20 mouse cellular contexts compared by ENCODE assay signal in the genomic region with DNA sequence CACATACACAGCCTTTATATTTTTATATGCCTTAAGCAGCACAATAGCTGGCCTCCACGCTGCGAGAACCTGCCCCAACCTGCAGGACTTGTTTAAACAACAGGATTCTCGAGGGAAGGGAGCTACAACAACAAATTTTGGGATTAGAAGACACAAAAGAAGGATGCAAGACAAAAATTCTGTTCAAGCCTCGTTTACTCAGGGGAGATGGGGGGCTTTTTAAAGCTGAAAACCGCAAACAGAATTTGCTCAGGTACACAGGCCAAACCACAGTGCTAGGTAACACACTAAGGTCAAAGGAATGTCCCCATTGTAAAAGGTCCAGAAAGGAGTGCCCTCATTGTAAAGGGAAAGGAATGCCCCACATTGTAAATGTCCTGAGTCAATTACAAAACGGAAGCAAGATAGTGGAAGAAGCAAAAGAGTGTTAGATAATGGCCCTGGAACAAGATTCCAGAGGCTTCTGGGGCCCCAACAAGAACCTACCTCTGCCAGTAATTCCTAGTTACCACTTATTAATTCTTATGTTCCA. TPM values are rescaled to one million over a fixed set of nuclear protein-coding genes. Genes with fewer than 3 reads are reported as not detected.
DNase-seq lines count a peak whose midpoint lies in the region; ATAC-seq and TF ChIP-seq lines count a peak whose summit lies in the region.
"Had no signal": no experiment of that assay in that cellular context is flagged by ENCODE, and none has a peak within 500 bp of the region (broad histone marks: within the 10 kb centered on the region; RNA-seq: fewer than 3 reads in every experiment).

No protein-coding gene starts in this region.

- no peak overlapping the region for H3K4me3 ChIP-seq in lung, postnatal 0 days (ENCODE audit: low read depth, low read length)
- no peak overlapping the region for H3K4me3 ChIP-seq in lung, adult 2 months (replicated peaks; ENCODE audit: extremely low read depth, low read depth, low read length)
- no peak overlapping the region for H3K4me3 ChIP-seq in ES-Bruce4 (ENCODE audit: low read depth, low read length)
- H3K4me3 ChIP-seq in stomach, embryonic 14.5 days (ENCODE audit: low read depth, low read length): no peak overlapping the region
- H3K4me3 ChIP-seq: forebrain, embryonic 12.5 days; heart, embryonic 15.5 days; limb, embryonic 15.5 days; midbrain, embryonic 10.5 days had no signal

- H3K27ac ChIP-seq in lung, postnatal 0 days (ENCODE audit: low read length): no peak overlapping the region
- peak overlapping the region; percentile 80 for H3K27ac ChIP-seq in ES-Bruce4 (ENCODE audit: insufficient read depth, low read length)
- H3K27ac ChIP-seq in stomach, embryonic 14.5 days (ENCODE audit: low read length): peak overlapping the region; percentile 36; the same call in 1 of the 2 replicates
- H3K27ac ChIP-seq: forebrain, embryonic 12.5 days; heart, embryonic 15.5 days; hindbrain, embryonic 14.5 days; limb, embryonic 15.5 days; liver, embryonic 14.5 days; midbrain, embryonic 10.5 days had no signal

- H3K9me3 ChIP-seq in lung, postnatal 0 days (ENCODE audit: low read length): no peaks in the 10 kb centered on the region
- H3K9me3 ChIP-seq in ES-Bruce4 (replicated peaks; ENCODE audit: control insufficient read depth, insufficient read depth, low read length, poor library complexity, severe bottlenecking): no peaks in the 10 kb centered on the region
- no peaks in the 10 kb centered on the region for H3K9me3 ChIP-seq in stomach, embryonic 14.5 days (ENCODE audit: control insufficient read depth, low read depth, low read length)
- H3K9me3 ChIP-seq: forebrain, embryonic 12.5 days; heart, embryonic 15.5 days; limb, embryonic 15.5 days; midbrain, embryonic 10.5 days had no signal

- 41% methylated on average over 6 of the region's 6 CpGs for whole genome bisulfite sequencing in lung, postnatal 0 days
- 59% methylated on average over 6 of the region's 6 CpGs for WGBS in lung, adult 2 months
- 59% methylated on average over 6 of the region's 6 CpGs for WGBS in stomach, embryonic 14.5 days

- peak; percentile 74 for ATAC-seq in lung, postnatal 0 days
- ATAC-seq in stomach, embryonic 14.5 days (ENCODE audit: insufficient number of reproducible peaks, insufficient read depth, low FRiP score, low read depth): no peak

- TF ChIP-seq POLR2A in lung, adult 2 months (IDR thresholded peaks at IDR 0.05; ENCODE audit: borderline replicate concordance, extremely low read depth, low read depth, low read length): no peak
- no peak for TF ChIP-seq POLR2A in ES-Bruce4 (IDR thresholded peaks at IDR 0.05; ENCODE audit: insufficient read depth, low read length)

- peak; percentile 77 for DNase-seq in lung, postnatal 0 days (ENCODE audit: low spot score)
- DNase-seq in lung, adult 2 months: no peak
- peak; percentile 82 for DNase-seq in ZHBTc4 (ENCODE audit: low read depth, low spot score)
- no peak for DNase-seq in kidney, postnatal 10 days
- DNase-seq in yolk sac, embryonic 10.5 days (ENCODE audit: low spot score): no peak
- DNase-seq: adrenal gland, adult 2 months; cerebellum, adult 11 months; cerebellum, adult 9-11 months; gastrocnemius, postnatal 36 days; heart, postnatal 4 days; kidney, adult 18-20 months; left cerebral cortex, postnatal 4 days had no signal

- no peaks in the 10 kb centered on the region for H3K36me3 ChIP-seq in lung, postnatal 0 days (ENCODE audit: insufficient read depth, low read length)
- no peaks in the 10 kb centered on the region for H3K36me3 ChIP-seq in ES-Bruce4 (ENCODE audit: control insufficient read depth, insufficient read depth, low read length, poor library complexity, severe bottlenecking)
- no peaks in the 10 kb centered on the region for H3K36me3 ChIP-seq in stomach, embryonic 14.5 days (ENCODE audit: control insufficient read depth, insufficient read depth, low read length)
- H3K36me3 ChIP-seq: forebrain, embryonic 12.5 days; heart, embryonic 15.5 days; limb, embryonic 15.5 days; midbrain, embryonic 10.5 days had no signal

- no peak for TF ChIP-seq CTCF in lung, postnatal 0 days (IDR thresholded peaks at IDR 0.05)
- no peak for TF ChIP-seq CTCF in lung, adult 2 months (IDR thresholded peaks at IDR 0.05; ENCODE audit: insufficient read depth, low read length)
- TF ChIP-seq CTCF in ES-Bruce4 (IDR thresholded peaks at IDR 0.05; ENCODE audit: low read depth, low read length): no peak

- no peak overlapping the region for H3K9ac ChIP-seq in lung, postnatal 0 days (replicated peaks; ENCODE audit: low read depth)
- H3K9ac ChIP-seq in ES-Bruce4 (ENCODE audit: low read depth, poor library complexity, severe bottlenecking): no peak overlapping the region
- no peak overlapping the region for H3K9ac ChIP-seq in stomach, embryonic 14.5 days (replicated peaks; ENCODE audit: low read depth, low read length)
- H3K9ac ChIP-seq: forebrain, embryonic 12.5 days; heart, embryonic 15.5 days; hindbrain, embryonic 14.5 days; limb, embryonic 15.5 days; liver, embryonic 14.5 days had no signal

- no peaks in the 10 kb centered on the region for H3K4me1 ChIP-seq in lung, postnatal 0 days (ENCODE audit: insufficient read depth, low read depth, low read length)
- H3K4me1 ChIP-seq in lung, adult 2 months (ENCODE audit: control insufficient read depth, insufficient read depth, low read length): no peaks in the 10 kb centered on the region
- peaks cover 2% of the 10 kb centered on the region for H3K4me1 ChIP-seq in ES-Bruce4 (ENCODE audit: control insufficient read depth, insufficient read depth, low read length)
- no peaks in the 10 kb centered on the region for H3K4me1 ChIP-seq in stomach, embryonic 14.5 days (ENCODE audit: control insufficient read depth, insufficient read depth, low read length)
- H3K4me1 ChIP-seq: forebrain, embryonic 12.5 days; limb, embryonic 15.5 days; midbrain, embryonic 10.5 days had no signal

- H3K27me3 ChIP-seq in lung, postnatal 0 days (replicated peaks; ENCODE audit: insufficient read depth, low read length): no peaks in the 10 kb centered on the region
- no peaks in the 10 kb centered on the region for H3K27me3 ChIP-seq in ES-Bruce4 (ENCODE audit: control insufficient read depth, insufficient read depth, low read length, poor library complexity, severe bottlenecking)
- no peaks in the 10 kb centered on the region for H3K27me3 ChIP-seq in stomach, embryonic 14.5 days (ENCODE audit: control insufficient read depth, insufficient read depth, low read length)
- H3K27me3 ChIP-seq: forebrain, embryonic 12.5 days; heart, embryonic 15.5 days had no signal

- no peak overlapping the region for H3K4me2 ChIP-seq in lung, postnatal 0 days (replicated peaks; ENCODE audit: low read depth, low read length)
- H3K4me2 ChIP-seq in stomach, embryonic 14.5 days (replicated peaks; ENCODE audit: low read depth, low read length): no peak overlapping the region
- H3K4me2 ChIP-seq: forebrain, embryonic 12.5 days; heart, embryonic 15.5 days; hindbrain, embryonic 14.5 days; limb, embryonic 15.5 days had no signal

- peak; percentile 86 for TF ChIP-seq EP300 in lung, postnatal 0 days (IDR thresholded peaks at IDR 0.05)
- no peak for TF ChIP-seq EP300 in ES-Bruce4 (IDR thresholded peaks at IDR 0.05; ENCODE audit: insufficient read depth, low read depth, low read length)

RNA-seq across cellular contexts. Expression of a gene that starts 46.9 kb away (rescaled TPM):
- polyA plus RNA-seq in lung, postnatal 0 days (2015; fragmentation: Nextera tagmentation; extraction: Ambion mirVana): 1.0 TPM in 2 replicates
- 0.05 TPM in 1 of 2 replicates, not detected in the other for polyA plus RNA-seq in lung, adult 2 months (2012; rRNA removed)
- 0.33 and 1.7 TPM in 2 replicates for polyA plus RNA-seq in ES-Bruce4 (2011; ENCODE audit: insufficient read depth, insufficient read length, low read depth, missing spikeins)
- polyA plus RNA-seq in stomach, embryonic 14.5 days (2014; fragmentation: Nextera tagmentation; extraction: Ambion mirVana): 2.0 and 2.2 TPM in 2 replicates
- polyA plus RNA-seq: adrenal gland, adult 2 months had no signal

Comparison
In these comparisons a context has a peak if more than half of its experiments do, and no peak if none do; other contexts are left out.
1. DNase-seq: peak in lung, postnatal 0 days (single experiment) and ZHBTc4 (single experiment); none in lung, adult 2 months (single experiment), kidney, postnatal 10 days (single experiment) and yolk sac, embryonic 10.5 days (single experiment).